Mouse (Mus musculus) limb, embryonic 14.5 days (tissue): ENCODE measurements around the gene Them4. TPM values are rescaled to one million over a fixed set of nuclear protein-coding genes. Genes with fewer than 3 reads are reported as not detected.
A peak's percentile ranks its signal among the peaks of the same experiment; 100 is the strongest.

Source experiments
- ATAC-seq: fragments of 200-750 bp; cut with Nextera tagmentation; 2 replicates; pipeline ENCODE4 v1.8.0; 2017; ENCODE audit warnings: low read depth, moderate number of reproducible peaks, moderate TSS enrichment; ENCODE audit not compliant: low FRiP score
- DNase-seq: peaks from one replicate; pipeline ENCODE4 v3.0.0-alpha.2; 2015; ENCODE audit warnings: low spot score
- H3K27ac ChIP-seq: fragments of 300-500 bp; sonication (generic); replicated peaks from 2 replicates; pipeline ENCODE4 v1.5.1; 2014; ENCODE audit warnings: low read depth, mild to moderate bottlenecking, low read length, moderate library complexity, mixed read lengths
- H3K27me3 ChIP-seq: fragments of 300-500 bp; sonication (generic); 2 replicates; pipeline ENCODE4 v1.6.1; 2014; ENCODE audit warnings: low read length, mixed read lengths; ENCODE audit not compliant: control insufficient read depth, insufficient read depth
- H3K36me3 ChIP-seq: fragments of 300-500 bp; sonication (generic); 2 replicates; pipeline ENCODE4 v1.6.1; 2014; ENCODE audit warnings: mild to moderate bottlenecking, low read length, moderate library complexity, mixed read lengths; ENCODE audit not compliant: control insufficient read depth, insufficient read depth
- H3K4me1 ChIP-seq: fragments of 300-500 bp; sonication (generic); 2 replicates; pipeline ENCODE4 v1.6.1; 2014; ENCODE audit warnings: antibody characterized with exemption, low read length, mixed read lengths; ENCODE audit not compliant: control insufficient read depth, insufficient read depth
- H3K4me2 ChIP-seq: fragments of 300-500 bp; sonication (generic); replicated peaks from 2 replicates; pipeline ENCODE4 v1.6.1; 2014; ENCODE audit warnings: low read depth, mild to moderate bottlenecking, low read length, moderate library complexity; ENCODE audit not compliant: severe bottlenecking
- H3K4me3 ChIP-seq: fragments of 300-500 bp; sonication (generic); replicated peaks from 2 replicates; pipeline ENCODE4 v1.5.1; 2014; ENCODE audit warnings: low read length
- H3K9ac ChIP-seq: fragments of 300-500 bp; sonication (generic); 2 replicates; pipeline ENCODE4 v1.6.1; 2014; ENCODE audit warnings: mild to moderate bottlenecking, low read depth, low read length, moderate library complexity; ENCODE audit not compliant: severe bottlenecking
- H3K9me3 ChIP-seq: fragments of 300-500 bp; sonication (generic); 2 replicates; pipeline ENCODE4 v1.6.1; 2016; ENCODE audit warnings: low read length; ENCODE audit not compliant: control insufficient read depth
- POLR2A ChIP-seq: fragments of 200-500 bp; IDR thresholded peaks from 2 replicates; pipeline ENCODE4 v1.8.0; 2012; ENCODE audit warnings: inconsistent platforms, mild to moderate bottlenecking, moderate library complexity, borderline replicate concordance; ENCODE audit not compliant: insufficient read depth, insufficient read length; ENCODE audit errors: extremely low read depth
- WGBS: fragments of 180-500 bp; shearing (Covaris S2); extraction: QIAGEN DNeasy Blood & Tissue Kit; methylation state at CpG from one replicate; pipeline ENCODE4 v1.1.7; 2014; 5-methylcytosine and 5-hydroxymethylcytosine counted together
- polyA plus RNA-seq, 2 experiments: library from polyadenylated mRNA; depleted of rRNA in 1 of 2; stranded (reverse) in 1 of 2; unstranded in 1 of 2; fragments of >200 nt; fragmentation: Nextera tagmentation in 1 of 2; extraction: Ambion mirVana in 1 of 2; gene quantifications; 2 replicates each; pipeline versions ENCODE4 v1.2.1 to v1.2.3; 2012 to 2014

Them4 gene
- polyA plus RNA-seq, 2 experiments, result 5.6 to 13.1 TPM

DNA sequence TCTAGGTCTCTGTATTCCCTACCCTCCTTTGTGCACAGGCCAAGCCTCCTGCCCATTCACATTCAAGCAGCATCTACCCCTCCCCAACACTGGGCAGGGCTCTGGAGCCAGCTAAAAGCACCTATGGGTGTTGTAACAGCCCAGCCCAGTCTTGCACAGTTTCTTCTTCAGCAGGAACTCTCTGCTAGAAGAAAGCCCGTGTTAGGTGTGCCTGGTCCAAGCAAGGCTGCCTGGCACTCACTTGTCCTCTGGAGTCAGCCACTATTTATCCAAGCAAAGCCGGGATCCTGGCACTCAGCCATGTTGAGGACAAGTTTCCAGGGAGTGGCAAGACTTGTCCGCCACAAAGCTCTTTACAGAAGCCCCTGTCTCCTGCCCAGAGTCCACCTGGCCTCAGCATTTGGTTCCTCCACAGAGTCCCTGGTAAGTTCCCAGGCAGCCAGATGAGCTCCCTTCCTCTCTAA is 32.1 kb downstream of the Them4 start, which contains the start of gene Them5:
TSS of gene Them5 (plus strand) at position 141 of the 464 bp plus-strand sequence.
- H3K9ac ChIP-seq, result no peak within 1 kb of the TSS
- WGBS, result 56% methylated on average over 3 of the region's 3 CpGs
- ATAC-seq (no peak), DNase-seq (no peak)
- H3K4me2 ChIP-seq, result no peak within 1 kb of the TSS
- no peaks in the 10 kb centered on the region for H3K36me3 ChIP-seq
- no peaks in the 10 kb centered on the region for H3K9me3 ChIP-seq
- no peak within 1 kb of the TSS for H3K27ac ChIP-seq
- TF ChIP-seq POLR2A, result no peak
- H3K4me1 ChIP-seq, result no peaks in the 10 kb centered on the region
- H3K4me3 ChIP-seq, result no peak within 1 kb of the TSS
- H3K27me3 ChIP-seq, result no peaks in the 10 kb centered on the region

DNA sequence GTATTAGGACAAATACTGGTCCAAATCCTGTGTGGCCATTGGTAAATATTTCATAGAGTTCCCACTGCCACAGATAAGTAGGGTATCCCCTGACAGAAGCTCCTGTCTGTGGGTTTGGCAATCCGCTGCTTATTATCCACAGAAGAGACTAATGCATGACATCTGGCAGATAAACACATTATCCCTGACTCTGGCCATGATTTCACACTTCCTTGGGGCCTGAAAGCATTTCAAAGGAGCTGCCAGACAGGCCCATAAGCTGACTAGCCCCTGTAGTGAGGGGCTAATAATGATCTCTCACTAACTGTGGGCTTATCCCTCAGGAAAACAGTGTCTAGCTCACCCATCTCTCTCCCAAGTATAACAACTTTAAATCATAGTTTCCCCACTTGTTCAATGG is 32.7 kb downstream of the Them4 start:
- no peak for DNase-seq

DNA sequence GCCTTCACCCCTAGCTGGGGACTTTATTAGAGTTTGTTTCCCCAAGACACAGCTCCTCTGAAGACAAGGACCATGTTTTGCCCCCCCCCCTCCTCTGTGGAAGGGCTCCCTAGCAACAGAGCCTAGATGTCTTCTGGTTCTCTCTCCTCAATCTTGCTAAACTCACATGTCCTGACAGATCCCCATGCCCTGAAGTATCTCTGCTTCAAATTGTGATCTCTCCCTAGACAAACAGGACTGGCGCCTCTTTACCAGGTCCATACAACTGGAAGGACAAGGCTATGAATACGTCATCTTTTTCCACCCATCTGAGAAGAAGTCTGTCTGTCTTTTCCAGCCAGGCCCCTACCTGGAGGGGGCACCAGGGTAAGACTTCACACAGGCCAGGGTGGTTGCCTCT is 34.3 kb downstream of the Them4 start:
- Histone ChIP-seq H3K4me3 (no peak overlapping the region), H3K27ac (no peak overlapping the region), H3K9me3 (no peaks in the 10 kb centered on the region), H3K4me2 (no peak overlapping the region), H3K9ac (no peak overlapping the region), H3K27me3 (no peaks in the 10 kb centered on the region), H3K36me3 (no peaks in the 10 kb centered on the region), H3K4me1 (no peaks in the 10 kb centered on the region)
- ATAC-seq (no peak), DNase-seq (no peak)
- TF ChIP-seq POLR2A, result no peak
- WGBS, result 70% methylated on average over 2 of the region's 2 CpGs

More for the DNA sequence above, 32.7 kb downstream of the Them4 start:
- Histone ChIP-seq H3K27me3 (no peaks in the 10 kb centered on the region), H3K4me2 (no peak overlapping the region), H3K4me1 (no peaks in the 10 kb centered on the region), H3K9ac (no peak overlapping the region), H3K4me3 (no peak overlapping the region), H3K36me3 (no peaks in the 10 kb centered on the region), H3K9me3 (no peaks in the 10 kb centered on the region), H3K27ac (no peak overlapping the region)
- TF ChIP-seq POLR2A, result no peak
- ATAC-seq, result no peak
- 30% methylated on average over 1 of the region's 1 CpGs for WGBS

DNA sequence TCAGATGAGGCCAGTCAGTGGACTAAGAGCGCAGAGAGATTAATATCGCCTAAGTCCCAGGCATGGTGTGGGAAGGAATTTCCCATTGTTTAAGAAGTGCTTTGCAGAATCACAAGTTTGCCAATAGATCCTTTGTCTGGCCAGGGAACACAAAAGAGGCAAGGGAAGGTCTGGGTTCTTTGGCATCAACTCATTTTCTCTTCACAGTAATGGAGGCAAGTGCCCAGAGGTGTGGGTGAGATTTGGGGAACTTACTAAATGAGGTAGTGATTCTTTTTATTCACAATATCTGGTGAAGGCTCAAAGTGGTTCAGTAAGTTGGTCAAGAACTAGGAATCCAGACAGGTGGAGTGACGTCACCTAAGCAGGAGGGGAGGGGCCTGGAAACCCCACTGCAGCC is 35.0 kb downstream of the Them4 start:
- Histone ChIP-seq H3K4me3 (no peak overlapping the region), H3K27me3 (no peaks in the 10 kb centered on the region), H3K9me3 (no peaks in the 10 kb centered on the region), H3K4me2 (no peak overlapping the region), H3K36me3 (no peaks in the 10 kb centered on the region), H3K9ac (no peak overlapping the region), H3K4me1 (no peaks in the 10 kb centered on the region), H3K27ac (no peak overlapping the region)
- no peak for DNase-seq
- ATAC-seq, result no peak
- TF ChIP-seq POLR2A, result no peak
- 74% methylated on average over 3 of the region's 3 CpGs for WGBS

DNA sequence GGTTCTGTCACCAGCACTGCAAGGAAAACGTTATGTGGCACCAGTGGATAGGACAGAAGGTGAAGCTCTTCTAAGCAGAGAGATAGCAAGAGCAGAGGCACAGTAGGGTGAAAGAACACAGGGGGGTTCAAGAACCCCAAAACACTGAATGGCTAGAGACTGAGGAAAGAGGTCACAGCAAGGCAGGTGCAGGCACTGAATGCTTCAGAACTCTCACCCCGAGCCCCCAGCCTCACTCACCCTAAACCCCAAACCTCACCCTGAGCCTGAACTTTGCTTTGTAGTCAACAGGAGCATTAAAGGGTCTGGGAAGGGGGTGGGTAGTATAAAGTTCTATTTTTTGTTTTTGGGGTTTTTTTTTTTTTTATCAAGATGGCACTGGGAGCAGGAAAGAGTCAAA is 38.3 kb downstream of the Them4 start:
- H3K4me2 ChIP-seq, result no peak overlapping the region
- ATAC-seq (no peak), DNase-seq (no peak)
- no peaks in the 10 kb centered on the region for H3K36me3 ChIP-seq
- H3K9me3 ChIP-seq, result no peaks in the 10 kb centered on the region
- H3K27me3 ChIP-seq, result no peaks in the 10 kb centered on the region
- TF ChIP-seq POLR2A, result no peak
- 85% methylated on average over 2 of the region's 2 CpGs for WGBS
- H3K4me3 ChIP-seq, result no peak overlapping the region
- H3K4me1 ChIP-seq, result no peaks in the 10 kb centered on the region
- H3K9ac ChIP-seq, result no peak overlapping the region
- H3K27ac ChIP-seq, result no peak overlapping the region

DNA sequence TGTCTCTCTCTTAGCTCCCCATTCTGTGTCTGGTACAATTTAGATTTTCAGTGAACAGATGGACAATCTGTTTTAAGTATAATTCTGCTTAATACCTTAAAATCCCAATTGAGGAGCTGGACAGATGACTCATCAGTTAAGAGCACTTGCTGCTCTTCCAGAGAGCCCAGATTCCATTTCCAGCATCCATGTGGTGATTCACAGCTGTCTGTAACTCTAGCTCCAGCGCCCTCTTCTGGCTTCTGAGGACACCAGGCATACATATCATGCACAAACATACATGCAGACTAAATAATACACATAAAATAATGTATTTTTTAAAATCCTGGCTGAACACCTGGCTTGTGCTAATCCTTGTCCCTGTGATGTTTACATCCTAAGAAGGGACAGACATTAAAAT is 50.9 kb downstream of the Them4 start:
- WGBS, result 0% methylated on average over 1 of the region's 1 CpGs
- Histone ChIP-seq H3K27me3 (peaks cover 21% of the 10 kb centered on the region; the same call in 1 of the 2 replicates), H3K4me2 (no peak overlapping the region), H3K9ac (no peak overlapping the region), H3K4me1 (no peaks in the 10 kb centered on the region; the same call in 1 of the 2 replicates), H3K27ac (no peak overlapping the region), H3K4me3 (no peak overlapping the region), H3K9me3 (no peaks in the 10 kb centered on the region), H3K36me3 (0 out of 2 replicates have a peak, but pooled peaks cover 2% of the 10 kb centered on the region)
- DNase-seq, result peak; percentile 36
- ATAC-seq, result no peak
- TF ChIP-seq POLR2A, result no peak
